24 mouse cellular contexts compared by ENCODE assay signal in the genomic region with DNA sequence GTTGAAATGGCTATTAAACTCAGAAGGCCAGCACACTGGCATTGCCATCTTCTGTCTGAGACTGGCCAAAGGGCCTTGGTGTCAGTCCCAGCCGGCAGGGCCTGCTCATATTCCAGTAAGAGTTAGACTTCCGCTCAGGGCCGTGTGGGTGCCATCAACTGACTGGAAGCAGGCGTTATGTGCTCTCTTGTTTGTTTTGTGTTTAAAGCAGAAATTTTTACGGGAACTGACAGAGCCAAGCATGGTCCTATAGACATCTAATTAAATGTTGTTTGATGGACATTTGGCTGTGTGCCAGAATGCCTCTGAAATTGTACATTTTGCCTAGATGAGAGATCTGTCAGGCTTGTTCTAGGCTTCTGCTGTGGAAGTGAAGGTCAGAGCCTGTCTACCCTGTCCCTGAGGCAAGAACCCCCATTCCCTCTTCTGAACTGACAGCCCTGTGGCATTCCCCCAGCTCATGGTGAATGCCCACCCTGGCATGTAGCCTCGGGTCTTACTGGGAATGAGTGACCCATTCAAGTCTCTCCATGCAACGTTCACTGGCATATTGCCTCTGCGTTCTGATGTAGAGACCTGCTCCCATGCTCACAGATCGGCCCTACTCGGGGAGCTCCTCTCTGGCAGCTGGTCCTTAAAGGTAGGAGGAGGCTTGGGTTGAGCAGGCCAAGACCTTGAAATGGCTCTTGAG. TPM values are rescaled to one million over a fixed set of nuclear protein-coding genes. Genes with fewer than 3 reads are reported as not detected.
A peak's percentile ranks its signal among the peaks of the same experiment; 100 is the strongest.
DNase-seq lines count a peak whose midpoint lies in the region; ATAC-seq and TF ChIP-seq lines count a peak whose summit lies in the region.
"Had no signal": no experiment of that assay in that cellular context is flagged by ENCODE, and none has a peak within 500 bp of the region (broad histone marks: within the 10 kb centered on the region; RNA-seq: fewer than 3 reads in every experiment).

No protein-coding gene starts in this region.

- H3K36me3 ChIP-seq in hindbrain, postnatal 0 days (ENCODE audit: insufficient read depth, low read length), result peaks cover 58% of the 10 kb centered on the region
- H3K36me3 ChIP-seq in hindbrain, embryonic 16.5 days (ENCODE audit: control insufficient read depth, insufficient read depth, low read length), result peaks cover 38% of the 10 kb centered on the region
- peaks cover 42% of the 10 kb centered on the region for H3K36me3 ChIP-seq in lung, postnatal 0 days (ENCODE audit: insufficient read depth, low read length)
- H3K36me3 ChIP-seq in forebrain, postnatal 0 days (ENCODE audit: insufficient read depth), result peaks cover 83% of the 10 kb centered on the region

- no peaks in the 10 kb centered on the region for H3K9me3 ChIP-seq in hindbrain, postnatal 0 days (ENCODE audit: low read length)
- no peaks in the 10 kb centered on the region for H3K9me3 ChIP-seq in hindbrain, embryonic 16.5 days (ENCODE audit: control insufficient read depth, low read length)
- H3K9me3 ChIP-seq in lung, postnatal 0 days (ENCODE audit: low read length), result no peaks in the 10 kb centered on the region
- H3K9me3 ChIP-seq in forebrain, postnatal 0 days (ENCODE audit: low read length), result no peaks in the 10 kb centered on the region
- H3K9me3 ChIP-seq: hindbrain, embryonic 10.5 days; kidney, embryonic 15.5 days; limb, embryonic 10.5 days; liver, embryonic 15.5 days had no signal

- H3K9ac ChIP-seq in hindbrain, postnatal 0 days (replicated peaks; ENCODE audit: low read length), result no peak overlapping the region
- H3K9ac ChIP-seq in hindbrain, embryonic 16.5 days (ENCODE audit: low read depth, low read length), result no peak overlapping the region
- H3K9ac ChIP-seq in lung, postnatal 0 days (replicated peaks; ENCODE audit: low read depth), result no peak overlapping the region
- no peak overlapping the region for H3K9ac ChIP-seq in forebrain, postnatal 0 days
- H3K9ac ChIP-seq: kidney, embryonic 15.5 days; liver, embryonic 15.5 days had no signal

- H3K4me1 ChIP-seq in hindbrain, postnatal 0 days (ENCODE audit: insufficient read depth, low read length), result no peaks in the 10 kb centered on the region
- no peaks in the 10 kb centered on the region for H3K4me1 ChIP-seq in hindbrain, embryonic 16.5 days (ENCODE audit: control insufficient read depth, insufficient read depth, low read depth, low read length)
- peaks cover 20% of the 10 kb centered on the region; the same call in 1 of the 2 replicates for H3K4me1 ChIP-seq in lung, postnatal 0 days (ENCODE audit: insufficient read depth, low read depth, low read length)
- H3K4me1 ChIP-seq in forebrain, postnatal 0 days (ENCODE audit: insufficient read depth), result no peaks in the 10 kb centered on the region
- H3K4me1 ChIP-seq: kidney, embryonic 15.5 days; limb, embryonic 10.5 days had no signal

- no peaks in the 10 kb centered on the region for H3K27me3 ChIP-seq in hindbrain, postnatal 0 days (ENCODE audit: insufficient read depth, low read length)
- H3K27me3 ChIP-seq in hindbrain, embryonic 16.5 days (replicated peaks; ENCODE audit: control insufficient read depth, insufficient read depth, low read length), result no peaks in the 10 kb centered on the region
- no peaks in the 10 kb centered on the region for H3K27me3 ChIP-seq in lung, postnatal 0 days (replicated peaks; ENCODE audit: insufficient read depth, low read length)
- H3K27me3 ChIP-seq in forebrain, postnatal 0 days (ENCODE audit: insufficient read depth, low read length), result no peaks in the 10 kb centered on the region
- H3K27me3 ChIP-seq: kidney, embryonic 15.5 days; liver, embryonic 15.5 days had no signal

- WGBS in hindbrain, postnatal 0 days, result 41% methylated on average over 10 of the region's 10 CpGs
- 70% methylated on average over 10 of the region's 10 CpGs for WGBS in hindbrain, embryonic 16.5 days
- WGBS in lung, postnatal 0 days, result 69% methylated on average over 10 of the region's 10 CpGs
- WGBS in forebrain, postnatal 0 days, result 40% methylated on average over 10 of the region's 10 CpGs

- DNase-seq in cerebellum, postnatal 14 days, result peak; percentile 43 to 56
- no peak for DNase-seq in cerebellum, adult 9-10 months
- DNase-seq in hindbrain, postnatal 0 days (ENCODE audit: low spot score), result peak; percentile 62
- DNase-seq in lung, postnatal 0 days (ENCODE audit: low spot score), result peak; percentile 74
- DNase-seq in lung, postnatal 36 days, result no peak
- DNase-seq in forebrain, postnatal 0 days, result peak; percentile 21
- DNase-seq: adrenal gland, postnatal 14 days; cerebellum, adult 8-10 months; kidney, postnatal 36 days; layer of hippocampus, adult 9-11 months; liver; thymus, adult 2 months; thymus, postnatal 4 days had no signal

- TF ChIP-seq EP300 in lung, postnatal 0 days (IDR thresholded peaks at IDR 0.05), result peak; percentile 57

- H3K4me3 ChIP-seq in hindbrain, postnatal 0 days (ENCODE audit: low read length), result no peak overlapping the region
- H3K4me3 ChIP-seq in hindbrain, embryonic 16.5 days (ENCODE audit: low read length), result no peak overlapping the region
- H3K4me3 ChIP-seq in lung, postnatal 0 days (ENCODE audit: low read depth, low read length), result no peak overlapping the region
- H3K4me3 ChIP-seq in forebrain, postnatal 0 days (ENCODE audit: low read depth, low read length), result no peak overlapping the region
- H3K4me3 ChIP-seq: hindbrain, embryonic 10.5 days; kidney, embryonic 15.5 days; limb, embryonic 10.5 days; liver, embryonic 15.5 days had no signal

- no peak overlapping the region for H3K4me2 ChIP-seq in hindbrain, postnatal 0 days (ENCODE audit: low read depth, low read length)
- H3K4me2 ChIP-seq in hindbrain, embryonic 16.5 days (ENCODE audit: low read length), result no peak overlapping the region
- no peak overlapping the region for H3K4me2 ChIP-seq in lung, postnatal 0 days (replicated peaks; ENCODE audit: low read depth, low read length)
- no peak overlapping the region for H3K4me2 ChIP-seq in forebrain, postnatal 0 days (ENCODE audit: low read depth)
- H3K4me2 ChIP-seq: heart, embryonic 11.5 days; kidney, embryonic 15.5 days; liver, embryonic 15.5 days had no signal

- no peak for TF ChIP-seq CTCF in hindbrain, postnatal 0 days (IDR thresholded peaks at IDR 0.05; ENCODE audit: low read depth)
- TF ChIP-seq CTCF in lung, postnatal 0 days (IDR thresholded peaks at IDR 0.05), result no peak
- no peak for TF ChIP-seq CTCF in forebrain, postnatal 0 days (IDR thresholded peaks at IDR 0.05; ENCODE audit: low read depth)

- no peak for ATAC-seq in hindbrain, postnatal 0 days
- no peak for ATAC-seq in hindbrain, embryonic 16.5 days
- peak; percentile 63 for ATAC-seq in lung, postnatal 0 days
- ATAC-seq in forebrain, postnatal 0 days, result no peak
- ATAC-seq: intestine, postnatal 0 days; midbrain, embryonic 16.5 days had no signal

- no peak overlapping the region for H3K27ac ChIP-seq in hindbrain, postnatal 0 days
- H3K27ac ChIP-seq in hindbrain, embryonic 16.5 days (ENCODE audit: low read depth, low read length), result no peak overlapping the region
- peak overlapping the region; percentile 51; the same call in 1 of the 2 replicates for H3K27ac ChIP-seq in lung, postnatal 0 days (ENCODE audit: low read length)
- H3K27ac ChIP-seq in forebrain, postnatal 0 days (ENCODE audit: low read depth, low read length), result no peak overlapping the region
- H3K27ac ChIP-seq: hindbrain, embryonic 10.5 days; kidney, embryonic 15.5 days; limb, embryonic 10.5 days; liver, embryonic 15.5 days; macrophage; stomach, postnatal 0 days had no signal

RNA-seq across cellular contexts. Expression of a gene that starts 38.1 kb away (rescaled TPM):
- total RNA-seq in hindbrain, postnatal 0 days (2014; rRNA removed), result 35.7 and 39.2 TPM in 2 replicates
- polyA plus RNA-seq in hindbrain, postnatal 0 days (2015; fragmentation: Nextera tagmentation; extraction: Ambion mirVana), result 60.0 and 60.1 TPM in 2 replicates
- polyA plus RNA-seq in hindbrain, embryonic 16.5 days (2015; fragmentation: Nextera tagmentation; extraction: Ambion mirVana), result 64.8 and 69.2 TPM in 2 replicates
- polyA plus RNA-seq in lung, postnatal 0 days (2015; fragmentation: Nextera tagmentation; extraction: Ambion mirVana), result 81.2 and 94.5 TPM in 2 replicates
- 34.8 and 47.0 TPM in 2 replicates for total RNA-seq in forebrain, postnatal 0 days (2014; rRNA removed)
- 70.6 and 75.4 TPM in 2 replicates for polyA plus RNA-seq in forebrain, postnatal 0 days (2015; fragmentation: Nextera tagmentation; extraction: Ambion mirVana)

RNA-seq across cellular contexts. Expression of a gene that starts 40.4 kb away (rescaled TPM):
- 0.25 and 1.0 TPM in 2 replicates for total RNA-seq in hindbrain, postnatal 0 days (2014; rRNA removed)
- 0.45 TPM in 2 replicates for polyA plus RNA-seq in hindbrain, postnatal 0 days (2015; fragmentation: Nextera tagmentation; extraction: Ambion mirVana)
- polyA plus RNA-seq in hindbrain, embryonic 16.5 days (2015; fragmentation: Nextera tagmentation; extraction: Ambion mirVana), result 0.19 and 0.70 TPM in 2 replicates
- polyA plus RNA-seq in lung, postnatal 0 days (2015; fragmentation: Nextera tagmentation; extraction: Ambion mirVana), result 1.00 and 1.1 TPM in 2 replicates
- total RNA-seq in forebrain, postnatal 0 days (2014; rRNA removed), result 0.29 and 0.69 TPM in 2 replicates
- polyA plus RNA-seq in forebrain, postnatal 0 days (2015; fragmentation: Nextera tagmentation; extraction: Ambion mirVana), result 0.19 and 0.39 TPM in 2 replicates
- total RNA-seq: granulocyte monocyte progenitor cell, adult 5-6 weeks had no signal
- polyA plus RNA-seq: macrophage had no signal

Comparison
In these comparisons a context has a peak if more than half of its experiments do, and no peak if none do; other contexts are left out.
1. DNase-seq: peak in cerebellum, postnatal 14 days (2 of 2), hindbrain, postnatal 0 days (single experiment), lung, postnatal 0 days (single experiment) and forebrain, postnatal 0 days (single experiment); none in cerebellum, adult 9-10 months (single experiment) and lung, postnatal 36 days (single experiment).